Mouse (Mus musculus) embryonic facial prominence, embryonic 11.5 days (tissue): ENCODE data around the gene Gm26566. TPM values are rescaled to one million over a fixed set of nuclear protein-coding genes. Genes with fewer than 3 reads are reported as not detected.

Experiments used
- ATAC-seq: fragments of 200-750 bp; cut with Nextera tagmentation; replicated peaks from 2 replicates; pipeline ENCODE4 v1.8.0; 2017; ENCODE audit warnings: low read depth; ENCODE audit not compliant: insufficient number of reproducible peaks, low FRiP score, low TSS enrichment
- DNase-seq: peaks from one replicate; pipeline ENCODE4 v3.0.0-alpha.2; 2015; ENCODE audit warnings: low spot score
- H3K27ac ChIP-seq: fragments of 300-500 bp; sonication (generic); replicated peaks from 2 replicates; pipeline ENCODE4 v1.5.1; 2014; ENCODE audit warnings: mild to moderate bottlenecking, low read depth, low read length, control low read depth
- H3K27me3 ChIP-seq: fragments of 300-500 bp; sonication (generic); 2 replicates; pipeline ENCODE4 v1.6.1; 2014; ENCODE audit warnings: mild to moderate bottlenecking, low read length, moderate library complexity, mixed read lengths; ENCODE audit not compliant: control insufficient read depth, insufficient read depth
- H3K36me3 ChIP-seq: fragments of 300-500 bp; sonication (generic); replicated peaks from 2 replicates; pipeline ENCODE4 v1.6.1; 2014; ENCODE audit warnings: low read depth, mild to moderate bottlenecking, low read length, moderate library complexity, mixed read lengths; ENCODE audit not compliant: control insufficient read depth, insufficient read depth
- H3K4me1 ChIP-seq: fragments of 300-500 bp; sonication (generic); 2 replicates; pipeline ENCODE4 v1.6.1; 2014; ENCODE audit warnings: low read length, mixed read lengths; ENCODE audit not compliant: control insufficient read depth, insufficient read depth
- H3K4me2 ChIP-seq: fragments of 300-500 bp; sonication (generic); 2 replicates; pipeline ENCODE4 v1.6.1; 2014; ENCODE audit warnings: low read depth, mild to moderate bottlenecking, control low read depth, low read length, moderate library complexity
- H3K4me3 ChIP-seq: fragments of 300-500 bp; sonication (generic); 2 replicates; pipeline ENCODE4 v1.5.1; 2014; ENCODE audit warnings: low read depth, low read length, control low read depth
- H3K9ac ChIP-seq: fragments of 300-500 bp; sonication (generic); replicated peaks from 2 replicates; pipeline ENCODE4 v1.6.1; 2014; ENCODE audit warnings: mild to moderate bottlenecking, control low read depth, low read length
- H3K9me3 ChIP-seq: fragments of 300-500 bp; sonication (generic); replicated peaks from 2 replicates; pipeline ENCODE4 v1.6.1; 2016; ENCODE audit warnings: mild to moderate bottlenecking, low read length, inconsistent platforms, mixed read lengths; ENCODE audit not compliant: control insufficient read depth
- WGBS: fragments of 180-500 bp; shearing (Covaris S2); extraction: QIAGEN DNeasy Blood & Tissue Kit; methylation state at CpG from one replicate; pipeline ENCODE4 v1.1.7; 2014; 5-methylcytosine and 5-hydroxymethylcytosine counted together
- polyA plus RNA-seq: library from polyadenylated mRNA; unstranded; fragments of >200 nt; fragmentation: Nextera tagmentation; extraction: Ambion mirVana; gene quantifications from 2 replicates; pipeline ENCODE4 v1.2.1, GENCODE M21; 2014

The Gm26566 gene
- polyA plus RNA-seq, 1 experiment from 2014 or later, result 1.6 TPM

DNA sequence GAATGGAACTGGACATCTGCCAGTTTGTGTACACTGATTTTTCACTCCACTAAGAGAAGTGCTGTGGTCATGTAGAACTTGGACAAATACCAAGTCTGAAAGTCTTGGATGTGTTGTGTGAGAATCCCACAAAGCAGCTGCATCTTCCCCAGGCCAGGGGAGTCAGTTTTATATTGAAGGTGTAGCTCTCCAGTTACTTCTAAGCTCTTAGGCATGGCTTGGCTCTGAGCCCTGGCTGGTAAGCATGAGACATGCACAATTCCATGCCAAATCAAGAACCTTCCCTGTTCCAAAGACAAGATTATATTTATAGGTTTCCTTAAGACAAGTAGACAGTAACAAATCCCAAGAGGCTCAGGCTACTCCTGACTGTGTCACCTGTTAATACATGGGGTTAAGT is 6.5 kb upstream of the Gm26566 start:
- Histone ChIP-seq H3K27ac (no peak overlapping the region), H3K27me3 (no peaks in the 10 kb centered on the region), H3K9me3 (no peaks in the 10 kb centered on the region), H3K4me3 (no peak overlapping the region), H3K36me3 (no peaks in the 10 kb centered on the region; the same call in 1 of the 2 replicates), H3K4me2 (no peak overlapping the region), H3K9ac (no peak overlapping the region), H3K4me1 (no peaks in the 10 kb centered on the region)
- DNase-seq (no peak), ATAC-seq (no peak)

DNA sequence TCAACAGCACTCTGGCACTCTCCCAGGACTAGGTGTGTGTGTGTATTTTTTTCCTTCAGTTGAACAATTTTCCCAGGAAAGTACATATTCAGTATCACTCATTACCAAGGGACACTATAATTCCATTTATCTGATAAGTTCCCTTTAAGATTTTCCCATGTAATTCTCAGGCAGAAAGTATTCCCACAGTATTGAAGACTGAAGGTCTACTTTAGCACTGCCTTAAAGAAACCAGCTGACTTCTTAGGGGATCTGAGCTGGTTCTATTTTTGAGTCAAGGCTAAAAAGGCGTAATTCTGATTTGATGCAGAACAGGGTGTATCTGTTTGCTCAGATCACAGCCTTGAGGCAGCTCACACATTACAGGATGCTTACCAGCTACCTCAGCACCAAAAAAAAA is 2.9 kb upstream of the Gm26566 start:
- H3K9ac ChIP-seq, result no peak overlapping the region

GRCm38 (mm10) chr4:88723497-88724090 is 2.0 kb downstream of the Gm26566 start:
- Histone ChIP-seq H3K4me2 (no peak overlapping the region), H3K9ac (no peak overlapping the region), H3K4me3 (no peak overlapping the region), H3K4me1 (no peaks in the 10 kb centered on the region), H3K9me3 (no peaks in the 10 kb centered on the region), H3K36me3 (no peaks in the 10 kb centered on the region; the same call in 1 of the 2 replicates), H3K27me3 (no peaks in the 10 kb centered on the region), H3K27ac (no peak overlapping the region)
- ATAC-seq (no peak), DNase-seq (peak; percentile 34)
- 55% methylated on average over 8 of the region's 8 CpGs for WGBS

More for the DNA sequence above, 2.9 kb upstream of the Gm26566 start:
- WGBS, result 76% methylated on average over 1 of the region's 1 CpGs
- ATAC-seq (no peak), DNase-seq (no peak)
- no peaks in the 10 kb centered on the region for H3K27me3 ChIP-seq
- H3K4me1 ChIP-seq, result no peaks in the 10 kb centered on the region
- H3K9me3 ChIP-seq, result no peaks in the 10 kb centered on the region
- H3K27ac ChIP-seq, result no peak overlapping the region
- peak overlapping the region; percentile 24 for H3K4me3 ChIP-seq
- H3K36me3 ChIP-seq, result no peaks in the 10 kb centered on the region; the same call in none of the 2 replicates
- H3K4me2 ChIP-seq, result peak overlapping the region; percentile 43

GRCm38 (mm10) chr4:88726727-88727126 is 5.1 kb downstream of the Gm26566 start:
- H3K4me3 ChIP-seq, result no peak overlapping the region
- ATAC-seq (no peak), DNase-seq (no peak)
- no peak overlapping the region for H3K4me2 ChIP-seq
- H3K27ac ChIP-seq, result no peak overlapping the region
- no peaks in the 10 kb centered on the region for H3K36me3 ChIP-seq
- H3K4me1 ChIP-seq, result no peaks in the 10 kb centered on the region
- no peaks in the 10 kb centered on the region for H3K27me3 ChIP-seq
- WGBS, result 84% methylated on average over 6 of the region's 6 CpGs
- no peak overlapping the region for H3K9ac ChIP-seq
- H3K9me3 ChIP-seq, result no peaks in the 10 kb centered on the region

GRCm38 (mm10) chr4:88727324-88727723 is 5.7 kb downstream of the Gm26566 start:
- ATAC-seq, result no peak

GRCm38 (mm10) chr4:88738480-88738879 is 16.9 kb downstream of the Gm26566 start:
- no peaks in the 10 kb centered on the region for H3K36me3 ChIP-seq
- 4% methylated on average over 2 of the region's 2 CpGs for WGBS
- ATAC-seq (no peak), DNase-seq (peak; percentile 82)
- no peak overlapping the region for H3K4me2 ChIP-seq
- no peaks in the 10 kb centered on the region for H3K27me3 ChIP-seq
- H3K4me3 ChIP-seq, result no peak overlapping the region
- no peaks in the 10 kb centered on the region for H3K9me3 ChIP-seq
- no peaks in the 10 kb centered on the region for H3K4me1 ChIP-seq
- H3K9ac ChIP-seq, result no peak overlapping the region
- H3K27ac ChIP-seq, result no peak overlapping the region

More at GRCm38 (mm10) chr4:88727324-88727723, 5.7 kb downstream of the Gm26566 start:
- 3% methylated on average over 1 of the region's 1 CpGs for WGBS
- H3K27ac ChIP-seq, result no peak overlapping the region
- DNase-seq, result peak; percentile 59
- H3K36me3 ChIP-seq, result no peaks in the 10 kb centered on the region
- H3K9ac ChIP-seq, result no peak overlapping the region
- H3K9me3 ChIP-seq, result no peaks in the 10 kb centered on the region
- H3K4me2 ChIP-seq, result no peak overlapping the region
- no peaks in the 10 kb centered on the region for H3K27me3 ChIP-seq
- H3K4me3 ChIP-seq, result no peak overlapping the region
- H3K4me1 ChIP-seq, result no peaks in the 10 kb centered on the region

GRCm38 (mm10) chr4:88739036-88739435 is 17.4 kb downstream of the Gm26566 start:
- DNase-seq, result no peak
- WGBS, result 88% methylated on average over 6 of the region's 6 CpGs
- H3K9me3 ChIP-seq, result no peaks in the 10 kb centered on the region

DNA sequence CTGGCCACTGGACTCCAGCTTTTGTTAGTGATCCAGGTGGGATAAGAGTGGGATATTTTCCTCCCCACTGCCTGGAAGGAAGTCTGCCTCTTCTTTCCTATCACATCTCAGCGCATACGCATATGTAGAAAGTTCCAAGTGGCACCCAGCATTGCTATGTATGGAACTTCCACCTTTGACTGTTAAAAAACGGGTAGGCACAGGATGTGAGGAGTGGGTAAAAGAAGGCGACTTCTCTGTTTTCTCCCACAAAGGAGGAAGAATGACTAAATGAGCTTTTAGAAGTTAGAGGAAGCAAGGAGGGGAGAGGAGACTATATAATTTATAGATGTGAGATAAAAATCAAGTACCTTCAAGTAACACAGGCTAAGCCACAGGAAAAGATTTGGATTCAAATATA is 19.8 kb downstream of the Gm26566 start:
- DNase-seq (no peak), ATAC-seq (no peak)
- H3K4me3 ChIP-seq, result no peak overlapping the region
- H3K36me3 ChIP-seq, result no peaks in the 10 kb centered on the region
- H3K27ac ChIP-seq, result no peak overlapping the region
- no peak overlapping the region for H3K4me2 ChIP-seq
- no peak overlapping the region for H3K9ac ChIP-seq
- H3K9me3 ChIP-seq, result no peaks in the 10 kb centered on the region
- WGBS, result 93% methylated on average over 4 of the region's 4 CpGs
- H3K4me1 ChIP-seq, result no peaks in the 10 kb centered on the region
- H3K27me3 ChIP-seq, result no peaks in the 10 kb centered on the region

More at GRCm38 (mm10) chr4:88739036-88739435, 17.4 kb downstream of the Gm26566 start:
- ATAC-seq, result no peak
- H3K27me3 ChIP-seq, result no peaks in the 10 kb centered on the region
- H3K36me3 ChIP-seq, result no peaks in the 10 kb centered on the region
- no peak overlapping the region for H3K4me2 ChIP-seq
- H3K27ac ChIP-seq, result no peak overlapping the region
- H3K4me3 ChIP-seq, result no peak overlapping the region
- H3K9ac ChIP-seq, result no peak overlapping the region
- no peaks in the 10 kb centered on the region for H3K4me1 ChIP-seq
